Mouse (Mus musculus): ENCODE data around the gene Cd180. TPM values are rescaled to one million over a fixed set of nuclear protein-coding genes. Genes with fewer than 3 reads are reported as not detected.
A peak's percentile ranks its signal among the peaks of the same experiment; 100 is the strongest.

Gene Cd180
- polyA plus RNA-seq, 1 experiment from 2014 or later, result 0.54 TPM

DNA sequence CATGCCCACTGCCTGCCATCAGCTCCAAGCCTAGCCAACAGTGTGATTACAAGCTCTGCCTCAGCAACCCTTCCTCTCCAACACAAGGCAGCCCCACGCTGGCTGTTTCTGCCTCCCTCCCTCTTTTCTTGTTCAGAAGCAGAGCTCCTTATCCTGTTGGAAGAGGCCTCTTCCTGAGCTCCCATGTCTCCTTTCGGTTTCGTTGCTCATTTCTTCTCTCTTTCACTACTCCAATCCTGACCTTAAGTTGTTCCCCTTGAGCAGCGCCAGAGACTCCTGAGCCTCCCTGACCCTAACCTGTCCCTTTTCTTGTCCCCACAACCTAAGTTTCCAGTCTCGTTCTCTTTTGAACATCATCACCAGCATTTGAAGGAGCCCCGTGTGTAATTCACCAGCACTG, 29.3 kb upstream of the Cd180 start:
- ATAC-seq, result no peak
- H3K27me3 ChIP-seq (replicated peaks; ENCODE audit: control insufficient read depth, insufficient read depth, low read length), result no peaks in the 10 kb centered on the region
- no peaks in the 10 kb centered on the region for H3K36me3 ChIP-seq (ENCODE audit: control insufficient read depth, insufficient read depth, low read length)
- no peak overlapping the region for H3K4me3 ChIP-seq (ENCODE audit: low read length)
- no peaks in the 10 kb centered on the region for H3K9me3 ChIP-seq (ENCODE audit: control insufficient read depth, low read length)
- no peak overlapping the region for H3K4me2 ChIP-seq (ENCODE audit: low read depth, low read length)
- no peaks in the 10 kb centered on the region for H3K4me1 ChIP-seq (ENCODE audit: control insufficient read depth, insufficient read depth, low read length)
- no peak overlapping the region for H3K9ac ChIP-seq (ENCODE audit: low read depth, low read length)
- no peak overlapping the region for H3K27ac ChIP-seq (ENCODE audit: low read length)
- WGBS, result 62% methylated on average over 6 of the region's 6 CpGs

DNA sequence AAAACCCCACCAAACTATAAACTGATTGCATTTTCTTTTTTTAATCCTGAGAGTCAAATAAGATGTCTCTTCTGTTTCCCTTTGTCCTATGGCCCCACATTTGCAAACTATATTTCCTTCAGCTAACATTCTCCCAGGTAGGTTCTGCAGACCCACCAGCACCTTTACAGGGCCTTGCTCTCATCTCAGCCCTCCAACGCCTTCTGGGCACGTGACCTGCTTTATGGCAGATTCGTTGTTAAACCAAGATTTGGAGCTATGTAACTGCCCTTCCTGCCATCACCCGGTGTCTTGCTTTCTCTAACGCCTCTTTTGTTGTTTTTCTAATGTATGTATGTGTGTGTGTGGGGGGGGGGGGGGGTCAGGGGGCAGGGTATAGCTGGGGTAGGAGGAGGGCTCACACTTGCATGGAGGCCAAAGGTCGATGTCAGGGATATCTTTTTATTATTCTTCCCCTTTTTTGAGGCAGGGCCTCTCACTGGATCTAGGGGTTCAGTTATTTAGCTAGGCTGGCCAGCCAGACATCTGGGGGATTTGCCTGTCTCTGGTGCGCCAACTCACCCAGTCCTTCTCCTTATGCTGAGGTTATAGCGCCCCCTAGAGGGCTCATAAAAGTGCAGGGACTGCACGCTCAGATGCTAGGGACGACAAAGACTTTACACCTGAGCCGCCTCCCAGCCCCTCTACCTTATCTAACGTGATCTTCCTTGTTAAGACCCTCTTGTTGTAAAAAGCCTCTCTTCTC, 28.3 kb upstream of the Cd180 start:
- Histone ChIP-seq H3K36me3 (ENCODE audit: control insufficient read depth, insufficient read depth, low read length) (no peaks in the 10 kb centered on the region), H3K4me1 (ENCODE audit: control insufficient read depth, insufficient read depth, low read length) (no peaks in the 10 kb centered on the region), H3K27ac (ENCODE audit: low read length) (no peak overlapping the region), H3K4me3 (ENCODE audit: low read length) (no peak overlapping the region), H3K4me2 (ENCODE audit: low read depth, low read length) (peak overlapping the region; percentile 11; the same call in 1 of the 2 replicates), H3K27me3 (replicated peaks; ENCODE audit: control insufficient read depth, insufficient read depth, low read length) (no peaks in the 10 kb centered on the region), H3K9ac (ENCODE audit: low read depth, low read length) (no peak overlapping the region), H3K9me3 (ENCODE audit: control insufficient read depth, low read length) (no peaks in the 10 kb centered on the region)
- ATAC-seq, result no peak
- WGBS, result 62% methylated on average over 12 of the region's 12 CpGs

DNA sequence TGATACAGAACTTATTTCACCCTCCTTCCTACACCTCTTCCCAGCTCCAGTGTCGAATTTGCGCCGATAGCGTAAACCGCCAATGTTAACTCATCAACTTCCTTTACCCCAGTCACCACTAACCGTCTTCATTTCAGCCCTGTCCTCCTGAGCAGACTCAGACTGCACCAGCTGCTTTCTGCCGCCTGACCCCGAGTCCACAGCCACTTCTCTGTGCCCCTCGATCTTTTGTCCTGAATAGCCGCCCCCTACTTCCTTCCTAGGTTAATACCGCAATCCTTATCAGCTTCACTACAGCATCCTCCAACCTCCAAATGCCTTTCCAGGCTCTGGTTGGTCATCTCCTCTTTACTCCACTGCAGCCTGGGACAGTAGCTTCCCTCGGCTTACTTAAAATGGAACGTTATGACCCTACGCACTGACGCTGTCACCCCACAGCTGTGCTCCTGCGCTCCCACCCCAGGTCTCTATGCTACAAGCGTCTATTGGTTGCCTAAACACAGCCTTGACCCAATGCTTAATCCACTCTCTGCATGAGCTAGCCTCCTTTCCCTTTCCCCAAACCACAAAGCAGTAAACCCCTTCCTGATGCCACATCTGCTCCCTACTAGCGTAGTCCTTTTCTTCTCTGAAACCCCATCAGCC, 27.6 kb upstream of the Cd180 start:
- H3K36me3 ChIP-seq (ENCODE audit: control insufficient read depth, insufficient read depth, low read length), result no peaks in the 10 kb centered on the region
- WGBS, result 58% methylated on average over 18 of the region's 18 CpGs
- no peak overlapping the region for H3K27ac ChIP-seq (ENCODE audit: low read length)
- ATAC-seq, result no peak
- H3K9ac ChIP-seq (ENCODE audit: low read depth, low read length), result no peak overlapping the region
- no peak overlapping the region for H3K4me3 ChIP-seq (ENCODE audit: low read length)
- no peaks in the 10 kb centered on the region for H3K9me3 ChIP-seq (ENCODE audit: control insufficient read depth, low read length)
- H3K4me1 ChIP-seq (ENCODE audit: control insufficient read depth, insufficient read depth, low read length), result no peaks in the 10 kb centered on the region
- peak overlapping the region; percentile 11; the same call in 1 of the 2 replicates for H3K4me2 ChIP-seq (ENCODE audit: low read depth, low read length)
- no peaks in the 10 kb centered on the region for H3K27me3 ChIP-seq (replicated peaks; ENCODE audit: control insufficient read depth, insufficient read depth, low read length)

DNA sequence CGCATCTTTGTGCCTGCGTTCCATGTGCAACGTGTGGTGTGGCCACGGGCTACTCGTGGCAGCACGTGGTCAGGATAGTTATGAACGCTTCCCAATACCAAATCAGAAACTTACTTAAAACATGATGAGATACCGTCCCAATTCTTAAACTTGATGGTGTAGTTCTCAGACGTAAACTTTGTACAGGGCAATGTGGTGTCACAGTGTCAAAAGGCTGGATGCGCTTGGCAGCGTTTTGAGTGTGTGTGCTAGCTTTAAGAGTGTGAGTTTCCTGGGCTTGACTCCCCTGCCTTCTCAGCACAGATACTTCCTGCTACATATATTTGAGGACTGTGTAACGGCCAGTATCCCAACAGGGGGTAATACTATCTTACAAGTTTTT, 27.1 kb upstream of the Cd180 start:
- H3K36me3 ChIP-seq (ENCODE audit: control insufficient read depth, insufficient read depth, low read length), result no peaks in the 10 kb centered on the region
- ATAC-seq, result no peak
- H3K9me3 ChIP-seq (ENCODE audit: control insufficient read depth, low read length), result no peaks in the 10 kb centered on the region
- no peak overlapping the region for H3K4me2 ChIP-seq (ENCODE audit: low read depth, low read length)
- no peak overlapping the region for H3K27ac ChIP-seq (ENCODE audit: low read length)
- 84% methylated on average over 12 of the region's 12 CpGs for WGBS
- no peaks in the 10 kb centered on the region for H3K27me3 ChIP-seq (replicated peaks; ENCODE audit: control insufficient read depth, insufficient read depth, low read length)
- H3K9ac ChIP-seq (ENCODE audit: low read depth, low read length), result no peak overlapping the region
- no peaks in the 10 kb centered on the region for H3K4me1 ChIP-seq (ENCODE audit: control insufficient read depth, insufficient read depth, low read length)
- no peak overlapping the region for H3K4me3 ChIP-seq (ENCODE audit: low read length)

GRCm38 (mm10) chr13:102666731-102667130, 26.6 kb upstream of the Cd180 start:
- Histone ChIP-seq H3K9me3 (ENCODE audit: control insufficient read depth, low read length) (no peaks in the 10 kb centered on the region), H3K4me1 (ENCODE audit: control insufficient read depth, insufficient read depth, low read length) (no peaks in the 10 kb centered on the region), H3K4me2 (ENCODE audit: low read depth, low read length) (no peak overlapping the region), H3K9ac (ENCODE audit: low read depth, low read length) (no peak overlapping the region), H3K27me3 (replicated peaks; ENCODE audit: control insufficient read depth, insufficient read depth, low read length) (no peaks in the 10 kb centered on the region), H3K27ac (ENCODE audit: low read length) (no peak overlapping the region), H3K36me3 (ENCODE audit: control insufficient read depth, insufficient read depth, low read length) (no peaks in the 10 kb centered on the region), H3K4me3 (ENCODE audit: low read length) (no peak overlapping the region)
- 69% methylated on average over 4 of the region's 4 CpGs for WGBS
- no peak for ATAC-seq

- no peak overlapping the region for H3K9ac ChIP-seq (ENCODE audit: low read depth, low read length)
- no peak for ATAC-seq
- H3K27ac ChIP-seq (ENCODE audit: low read length), result no peak overlapping the region
- H3K4me1 ChIP-seq (ENCODE audit: control insufficient read depth, insufficient read depth, low read length), result no peaks in the 10 kb centered on the region
- H3K4me3 ChIP-seq (ENCODE audit: low read length), result no peak overlapping the region
- H3K36me3 ChIP-seq (ENCODE audit: control insufficient read depth, insufficient read depth, low read length), result no peaks in the 10 kb centered on the region
- H3K4me2 ChIP-seq (ENCODE audit: low read depth, low read length), result no peak overlapping the region
- H3K27me3 ChIP-seq (replicated peaks; ENCODE audit: control insufficient read depth, insufficient read depth, low read length), result no peaks in the 10 kb centered on the region
- WGBS, result 88% methylated on average over 4 of the region's 4 CpGs
- H3K9me3 ChIP-seq (ENCODE audit: control insufficient read depth, low read length), result no peaks in the 10 kb centered on the region
Observed at GRCm38 (mm10) chr13:102667401-102667800, 26.0 kb upstream of the Cd180 start.

DNA sequence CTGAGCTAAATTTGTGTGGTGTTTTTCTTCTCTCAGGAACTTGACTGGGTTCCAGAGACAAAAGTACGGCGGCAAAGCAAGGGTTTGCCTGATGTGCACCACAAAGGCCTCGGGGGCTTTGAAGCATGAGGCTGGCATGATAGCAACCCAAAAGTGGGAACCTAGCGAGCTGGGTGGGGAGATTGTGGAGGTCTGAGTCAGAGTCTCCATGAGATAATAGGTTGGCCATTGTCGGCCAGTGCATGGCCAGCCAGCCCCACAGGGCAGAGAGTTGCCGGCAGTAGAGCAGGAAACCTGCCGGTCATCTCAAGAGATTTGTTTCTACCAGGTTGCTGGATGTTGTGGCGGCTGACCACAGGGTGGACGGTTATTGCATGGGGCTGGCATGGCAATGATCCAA, 25.5 kb upstream of the Cd180 start:
- H3K27me3 ChIP-seq (replicated peaks; ENCODE audit: control insufficient read depth, insufficient read depth, low read length), result no peaks in the 10 kb centered on the region
- no peak overlapping the region for H3K4me2 ChIP-seq (ENCODE audit: low read depth, low read length)
- WGBS, result 88% methylated on average over 9 of the region's 9 CpGs
- no peak for ATAC-seq
- no peak overlapping the region for H3K27ac ChIP-seq (ENCODE audit: low read length)
- H3K4me3 ChIP-seq (ENCODE audit: low read length), result no peak overlapping the region
- H3K36me3 ChIP-seq (ENCODE audit: control insufficient read depth, insufficient read depth, low read length), result no peaks in the 10 kb centered on the region
- H3K4me1 ChIP-seq (ENCODE audit: control insufficient read depth, insufficient read depth, low read length), result no peaks in the 10 kb centered on the region
- H3K9me3 ChIP-seq (ENCODE audit: control insufficient read depth, low read length), result no peaks in the 10 kb centered on the region
- H3K9ac ChIP-seq (ENCODE audit: low read depth, low read length), result no peak overlapping the region

GRCm38 (mm10) chr13:102668933-102669332, 24.4 kb upstream of the Cd180 start:
- 76% methylated on average over 6 of the region's 6 CpGs for WGBS
- no peak overlapping the region for H3K4me2 ChIP-seq (ENCODE audit: low read depth, low read length)
- H3K36me3 ChIP-seq (ENCODE audit: control insufficient read depth, insufficient read depth, low read length), result no peaks in the 10 kb centered on the region
- H3K9me3 ChIP-seq (ENCODE audit: control insufficient read depth, low read length), result no peaks in the 10 kb centered on the region
- no peak overlapping the region for H3K4me3 ChIP-seq (ENCODE audit: low read length)
- no peak overlapping the region for H3K27ac ChIP-seq (ENCODE audit: low read length)
- H3K9ac ChIP-seq (ENCODE audit: low read depth, low read length), result no peak overlapping the region
- H3K4me1 ChIP-seq (ENCODE audit: control insufficient read depth, insufficient read depth, low read length), result no peaks in the 10 kb centered on the region
- no peak for ATAC-seq
- no peaks in the 10 kb centered on the region for H3K27me3 ChIP-seq (replicated peaks; ENCODE audit: control insufficient read depth, insufficient read depth, low read length)

DNA sequence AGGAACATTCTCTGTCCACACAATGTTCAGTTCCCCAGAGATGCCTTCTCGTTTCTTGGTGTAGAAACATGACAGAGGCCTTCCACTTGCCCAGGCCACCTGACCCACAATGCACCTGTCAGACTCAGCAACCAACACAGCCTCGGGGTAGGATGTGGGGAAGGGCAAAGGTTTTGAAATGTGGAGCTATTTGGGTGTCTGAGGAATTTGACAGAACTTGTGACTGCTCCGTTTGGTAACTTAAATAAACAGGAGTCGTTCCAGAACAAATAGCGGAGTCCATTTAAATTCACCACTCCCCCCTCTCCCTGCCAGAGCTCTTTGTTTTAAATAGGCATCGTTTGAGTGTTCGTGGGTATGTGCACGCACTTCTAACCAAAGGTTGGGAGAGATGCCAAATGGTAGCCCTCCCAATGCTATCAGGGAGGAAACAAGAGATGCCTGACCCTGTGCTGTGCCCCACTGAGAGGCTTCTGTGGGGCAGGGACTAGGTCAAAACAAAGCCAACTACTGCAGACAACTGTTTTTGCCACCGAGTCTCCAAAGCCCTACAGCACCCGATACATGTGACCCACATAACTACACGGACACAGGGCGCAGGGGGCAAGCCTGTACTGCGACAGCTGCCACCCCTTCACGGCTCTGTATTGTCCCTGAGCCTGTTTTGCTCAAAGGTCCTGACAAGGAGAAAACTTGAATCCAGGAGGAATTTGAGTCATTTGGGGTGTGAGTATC, 23.7 kb upstream of the Cd180 start:
- 43% methylated on average over 14 of the region's 14 CpGs for WGBS
- no peaks in the 10 kb centered on the region for H3K36me3 ChIP-seq (ENCODE audit: control insufficient read depth, insufficient read depth, low read length)
- no peaks in the 10 kb centered on the region for H3K9me3 ChIP-seq (ENCODE audit: control insufficient read depth, low read length)
- ATAC-seq, result no peak
- no peak overlapping the region for H3K4me3 ChIP-seq (ENCODE audit: low read length)
- no peak overlapping the region for H3K4me2 ChIP-seq (ENCODE audit: low read depth, low read length)
- H3K4me1 ChIP-seq (ENCODE audit: control insufficient read depth, insufficient read depth, low read length), result no peaks in the 10 kb centered on the region
- H3K27ac ChIP-seq (ENCODE audit: low read length), result no peak overlapping the region
- H3K9ac ChIP-seq (ENCODE audit: low read depth, low read length), result no peak overlapping the region
- H3K27me3 ChIP-seq (replicated peaks; ENCODE audit: control insufficient read depth, insufficient read depth, low read length), result no peaks in the 10 kb centered on the region
